Mouse (Mus musculus) intestine, embryonic 14.5 days (tissue): ENCODE data around the gene Ikzf2. TPM values are rescaled to one million over a fixed set of nuclear protein-coding genes. Genes with fewer than 3 reads are reported as not detected.

Experiments
- ATAC-seq: fragments of 200-750 bp; cut with Nextera tagmentation; replicated peaks from 2 replicates; pipeline ENCODE4 v1.8.0; 2017; ENCODE audit warnings: low read depth, moderate number of reproducible peaks, moderate TSS enrichment, moderate library complexity; ENCODE audit not compliant: low FRiP score, low TSS enrichment
- DNase-seq: peaks from one replicate; pipeline ENCODE4 v3.0.0-alpha.2; 2018; ENCODE audit warnings: low spot score
- H3K27ac ChIP-seq: fragments of 300-500 bp; sonication (generic); 2 replicates; pipeline ENCODE4 v1.5.1; 2014; ENCODE audit warnings: low read depth, mild to moderate bottlenecking, control low read depth
- H3K27me3 ChIP-seq: fragments of 300-500 bp; sonication (generic); replicated peaks from 2 replicates; pipeline ENCODE4 v1.6.1; 2014; ENCODE audit warnings: low read length, control low read depth; ENCODE audit not compliant: control insufficient read depth, insufficient read depth
- H3K36me3 ChIP-seq: fragments of 300-500 bp; sonication (generic); 2 replicates; pipeline ENCODE4 v1.6.1; 2014; ENCODE audit warnings: low read length, control low read depth; ENCODE audit not compliant: control insufficient read depth, insufficient read depth
- H3K4me1 ChIP-seq: fragments of 300-500 bp; sonication (generic); replicated peaks from 2 replicates; pipeline ENCODE4 v1.6.1; 2014; ENCODE audit warnings: low read length, control low read depth, mixed read lengths; ENCODE audit not compliant: control insufficient read depth, insufficient read depth
- H3K4me2 ChIP-seq: fragments of 300-500 bp; sonication (generic); 2 replicates; pipeline ENCODE4 v1.6.1; 2014; ENCODE audit warnings: low read length
- H3K4me3 ChIP-seq: fragments of 300-500 bp; sonication (generic); 2 replicates; pipeline ENCODE4 v1.5.1; 2014; ENCODE audit warnings: low read depth, low read length, control low read depth, mixed read lengths
- H3K9ac ChIP-seq: fragments of 300-500 bp; sonication (generic); 2 replicates; pipeline ENCODE4 v1.6.1; 2014; ENCODE audit warnings: mild to moderate bottlenecking, low read length
- H3K9me3 ChIP-seq: fragments of 300-500 bp; sonication (generic); 2 replicates; pipeline ENCODE4 v1.6.1; 2016; ENCODE audit warnings: low read length, control low read depth; ENCODE audit not compliant: control insufficient read depth
- WGBS: fragments of 180-500 bp; shearing (Covaris S2); extraction: QIAGEN DNeasy Blood & Tissue Kit; methylation state at CpG from one replicate; pipeline ENCODE4 v1.1.7; 2014; 5-methylcytosine and 5-hydroxymethylcytosine counted together
- polyA plus RNA-seq: library from polyadenylated mRNA; unstranded; fragments of >200 nt; fragmentation: Nextera tagmentation; extraction: Ambion mirVana; gene quantifications from 2 replicates; pipeline ENCODE4 v1.2.1, GENCODE M21; 2014

Ikzf2 gene
- polyA plus RNA-seq, 1 experiment from 2014 or later: 4.3 TPM

DNA sequence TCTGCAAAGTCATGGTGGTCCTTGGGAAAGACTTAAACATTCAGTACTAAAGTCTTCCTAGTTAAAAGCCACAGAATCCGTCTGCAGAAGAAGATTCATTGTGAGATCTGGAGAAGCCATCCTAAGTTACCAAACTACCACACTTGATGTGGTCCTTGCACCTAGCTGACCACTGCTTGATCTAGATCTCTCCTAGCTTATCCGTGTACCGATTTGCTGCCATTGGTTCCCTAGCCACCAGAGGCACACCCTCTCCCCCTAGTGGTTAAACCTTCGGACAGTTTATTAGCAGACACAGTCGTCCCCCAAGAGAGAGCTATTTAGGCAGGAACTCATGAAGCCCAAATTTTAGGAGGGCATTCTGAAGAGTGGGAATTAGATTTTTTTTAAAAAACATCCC, 1.9 kb upstream of the Ikzf2 start:
- under 1% methylated on average over 5 of the region's 5 CpGs for WGBS
- H3K9ac ChIP-seq: no peak overlapping the region
- no peaks in the 10 kb centered on the region for H3K27me3 ChIP-seq
- H3K4me1 ChIP-seq: 0 out of 2 replicates have a peak, but pooled peaks cover 12% of the 10 kb centered on the region
- H3K27ac ChIP-seq: no peak overlapping the region
- H3K9me3 ChIP-seq: no peaks in the 10 kb centered on the region
- no peaks in the 10 kb centered on the region for H3K36me3 ChIP-seq
- DNase-seq (no peak), ATAC-seq (no peak)
- H3K4me2 ChIP-seq: peak overlapping the region; percentile 30; the same call in 1 of the 2 replicates
- no peak overlapping the region for H3K4me3 ChIP-seq

DNA sequence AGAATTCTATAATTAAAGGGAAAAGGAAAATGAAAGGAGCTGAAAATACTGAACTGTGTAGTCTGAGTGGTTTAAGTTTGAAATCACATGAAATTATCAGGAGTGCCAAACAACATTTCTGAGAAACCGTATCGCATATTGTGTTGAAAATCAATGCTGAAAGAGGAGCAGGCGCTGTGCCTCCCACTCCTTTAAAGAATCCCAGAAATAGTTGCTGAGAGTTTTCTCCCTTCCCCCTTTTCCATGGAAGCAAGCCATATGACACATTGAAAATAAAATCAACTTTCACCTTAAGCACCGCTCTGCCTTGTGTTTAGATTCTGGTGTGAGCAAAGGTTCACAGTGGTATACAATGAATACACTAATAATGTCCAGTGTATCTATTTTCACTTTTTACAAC, 1.1 kb upstream of the Ikzf2 start:
- WGBS: 2% methylated on average over 4 of the region's 4 CpGs
- H3K4me1 ChIP-seq: 0 out of 2 replicates have a peak, but pooled peaks cover 12% of the 10 kb centered on the region
- no peaks in the 10 kb centered on the region for H3K36me3 ChIP-seq
- DNase-seq (no peak), ATAC-seq (no peak)
- H3K27me3 ChIP-seq: no peaks in the 10 kb centered on the region
- H3K27ac ChIP-seq: no peak overlapping the region
- no peaks in the 10 kb centered on the region for H3K9me3 ChIP-seq
- H3K9ac ChIP-seq: peak overlapping the region; percentile 71
- peak overlapping the region; percentile 57 for H3K4me2 ChIP-seq
- peak overlapping the region; percentile 77 for H3K4me3 ChIP-seq

DNA sequence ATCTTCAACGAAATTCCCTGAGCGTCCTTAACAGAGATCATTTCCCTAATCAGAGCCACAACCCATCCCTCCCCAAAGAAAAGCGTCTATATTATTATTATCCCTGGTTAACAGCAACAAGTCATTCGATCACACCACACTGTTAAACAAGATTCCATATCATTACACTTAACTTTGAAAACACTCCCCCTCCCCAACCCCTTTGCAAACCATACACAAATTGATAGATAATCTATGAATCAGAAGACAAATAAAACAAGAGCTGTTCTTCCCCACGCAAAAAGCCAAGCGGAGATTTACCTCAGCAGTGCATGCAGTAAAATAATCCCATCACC, 337 bp downstream of the Ikzf2 start:
- H3K4me3 ChIP-seq: peak overlapping the region; percentile 77
- H3K9me3 ChIP-seq: no peaks in the 10 kb centered on the region
- no peak for DNase-seq
- H3K4me1 ChIP-seq: 0 out of 2 replicates have a peak, but pooled peaks cover 12% of the 10 kb centered on the region
- peak overlapping the region; percentile 80 for H3K27ac ChIP-seq
- 1% methylated on average over 6 of the region's 6 CpGs for WGBS
- no peaks in the 10 kb centered on the region for H3K27me3 ChIP-seq
- peak overlapping the region; percentile 71 for H3K9ac ChIP-seq
- H3K4me2 ChIP-seq: peak overlapping the region; percentile 57
- ATAC-seq: no peak
- H3K36me3 ChIP-seq: no peaks in the 10 kb centered on the region

DNA sequence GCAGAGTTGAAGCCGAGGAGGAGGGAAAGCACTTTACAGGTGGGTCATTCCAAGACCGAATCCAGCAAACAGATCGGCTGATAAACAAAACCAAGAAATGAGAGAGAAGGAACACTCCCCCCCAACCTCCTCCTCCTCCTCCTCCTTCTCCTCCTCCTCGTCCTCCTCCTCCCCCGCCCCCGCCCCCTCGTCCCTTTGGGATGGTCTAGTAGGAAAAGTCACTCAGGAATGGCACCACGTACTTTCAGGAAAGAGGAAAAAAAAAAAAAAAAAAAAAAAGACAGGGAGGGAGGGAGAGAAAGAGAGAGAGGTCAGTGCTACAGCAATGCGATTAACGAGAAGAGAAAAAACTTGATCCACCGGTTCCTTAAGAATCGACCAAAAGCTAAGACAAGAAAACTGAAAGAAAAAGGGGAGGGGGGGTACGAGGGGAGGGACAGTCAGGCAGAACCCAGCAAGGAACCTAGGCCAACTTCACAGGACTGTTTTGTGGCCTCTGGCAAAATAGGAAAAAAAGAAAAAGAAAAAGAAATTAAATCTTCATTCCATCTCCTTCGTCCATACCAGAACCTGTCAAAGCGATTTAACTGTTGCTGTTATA, 1.1 kb downstream of the Ikzf2 start:
- ATAC-seq: peak; percentile 22; the same call in 1 of the 2 replicates
- Histone ChIP-seq H3K27ac (peak overlapping the region; percentile 47; the same call in 1 of the 2 replicates), H3K4me2 (peak overlapping the region; percentile 57)

DNA sequence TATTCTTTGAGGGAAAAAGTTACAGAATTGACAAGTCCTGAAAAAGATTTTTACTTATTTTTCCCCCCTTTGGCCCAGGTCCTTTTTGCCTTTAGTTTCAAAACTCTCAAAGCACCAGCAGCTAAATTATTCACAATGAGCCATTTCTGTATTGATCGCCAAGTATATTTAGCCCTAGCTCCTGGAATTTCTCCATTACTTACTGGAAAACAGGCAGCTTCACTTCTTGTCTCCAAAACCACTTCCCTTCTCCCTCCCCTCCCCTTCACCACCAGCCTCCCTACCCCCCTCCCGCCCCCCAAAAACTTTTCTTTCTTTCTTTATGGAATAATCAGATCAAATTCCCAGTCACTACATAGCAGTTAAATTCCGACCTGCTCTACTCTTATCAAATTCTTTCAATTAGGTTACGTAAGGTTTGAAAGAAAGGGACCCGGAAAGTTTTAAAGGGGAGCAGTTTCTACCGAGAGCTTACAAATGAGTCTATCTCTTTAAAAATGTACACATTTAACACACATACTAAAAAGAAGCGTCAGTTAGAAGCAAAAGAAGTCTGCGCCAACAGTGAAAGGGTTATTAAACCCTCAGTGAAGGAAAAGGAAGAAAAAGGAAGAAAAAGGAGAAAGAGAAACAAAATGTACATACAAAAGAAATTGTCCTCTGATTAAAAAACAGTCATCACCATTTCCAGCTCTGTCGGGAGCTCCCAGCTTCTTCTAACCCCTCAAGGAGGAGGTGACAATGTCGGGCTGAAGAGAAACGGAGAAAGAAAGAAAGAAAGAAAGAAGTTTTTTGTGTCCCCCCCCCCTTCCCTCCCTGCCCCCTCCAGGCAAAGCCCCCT, 1.8 kb downstream of the Ikzf2 start:
- H3K9me3 ChIP-seq: no peaks in the 10 kb centered on the region
- H3K27me3 ChIP-seq: no peaks in the 10 kb centered on the region
- 0 out of 2 replicates have a peak, but pooled peaks cover 12% of the 10 kb centered on the region for H3K4me1 ChIP-seq
- no peaks in the 10 kb centered on the region for H3K36me3 ChIP-seq
- ATAC-seq: no peak
- peak overlapping the region; percentile 48 for H3K9ac ChIP-seq
- WGBS: 1% methylated on average over 11 of the region's 11 CpGs
- peak overlapping the region; percentile 57 for H3K4me2 ChIP-seq
- peak overlapping the region; percentile 47; the same call in 1 of the 2 replicates for H3K27ac ChIP-seq
- peak; percentile 61 for DNase-seq
- H3K4me3 ChIP-seq: peak overlapping the region; percentile 77

More for the DNA sequence above, 1.1 kb downstream of the Ikzf2 start:
- Histone ChIP-seq H3K9me3 (no peaks in the 10 kb centered on the region), H3K9ac (peak overlapping the region; percentile 71), H3K4me1 (0 out of 2 replicates have a peak, but pooled peaks cover 12% of the 10 kb centered on the region), H3K36me3 (no peaks in the 10 kb centered on the region), H3K4me3 (peak overlapping the region; percentile 77), H3K27me3 (no peaks in the 10 kb centered on the region)
- DNase-seq: no peak
- WGBS: under 1% methylated on average over 12 of the region's 15 CpGs

DNA sequence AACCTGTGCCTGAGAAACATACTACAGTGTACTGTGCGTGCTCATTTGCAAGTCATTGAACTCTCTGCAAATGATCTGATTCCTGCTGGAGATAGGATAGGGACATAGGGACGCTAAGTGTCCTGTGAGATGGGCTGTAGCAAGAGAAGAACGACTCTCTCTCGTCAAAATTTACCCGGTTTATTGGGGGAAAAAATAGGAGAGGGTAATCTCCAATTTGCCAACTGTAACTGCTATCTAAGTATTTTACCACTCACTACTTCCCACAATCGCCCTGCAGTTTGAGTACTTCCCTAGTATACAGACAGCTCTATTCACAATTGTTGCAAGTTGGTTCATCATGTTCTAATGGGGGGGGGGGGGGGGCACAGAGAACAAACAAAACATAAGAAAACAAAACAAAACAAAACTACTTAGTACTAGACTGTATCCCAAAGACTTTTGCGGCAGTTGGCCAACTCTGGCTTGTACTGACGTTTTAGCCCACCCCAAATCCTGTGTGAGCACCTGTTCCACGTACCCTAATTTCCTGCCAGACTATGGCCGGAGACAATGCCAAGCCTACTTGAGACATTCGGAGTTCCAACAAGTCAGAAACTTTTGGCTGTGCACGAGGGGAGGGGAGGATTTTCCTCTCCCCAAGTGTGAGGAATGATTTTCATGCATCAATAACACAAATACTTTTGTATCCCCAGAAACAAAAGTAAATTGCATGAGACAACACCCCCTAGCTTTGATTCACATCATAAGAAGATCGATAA, 2.6 kb downstream of the Ikzf2 start:
- WGBS: 30% methylated on average over 13 of the region's 13 CpGs
- no peak for DNase-seq
- H3K9ac ChIP-seq: no peak overlapping the region
- peak overlapping the region; percentile 57 for H3K4me2 ChIP-seq
- peak overlapping the region; percentile 77 for H3K4me3 ChIP-seq
- H3K36me3 ChIP-seq: no peaks in the 10 kb centered on the region
- H3K4me1 ChIP-seq: 0 out of 2 replicates have a peak, but pooled peaks cover 12% of the 10 kb centered on the region
- no peaks in the 10 kb centered on the region for H3K9me3 ChIP-seq
- H3K27ac ChIP-seq: no peak overlapping the region
- ATAC-seq: no peak
- no peaks in the 10 kb centered on the region for H3K27me3 ChIP-seq

DNA sequence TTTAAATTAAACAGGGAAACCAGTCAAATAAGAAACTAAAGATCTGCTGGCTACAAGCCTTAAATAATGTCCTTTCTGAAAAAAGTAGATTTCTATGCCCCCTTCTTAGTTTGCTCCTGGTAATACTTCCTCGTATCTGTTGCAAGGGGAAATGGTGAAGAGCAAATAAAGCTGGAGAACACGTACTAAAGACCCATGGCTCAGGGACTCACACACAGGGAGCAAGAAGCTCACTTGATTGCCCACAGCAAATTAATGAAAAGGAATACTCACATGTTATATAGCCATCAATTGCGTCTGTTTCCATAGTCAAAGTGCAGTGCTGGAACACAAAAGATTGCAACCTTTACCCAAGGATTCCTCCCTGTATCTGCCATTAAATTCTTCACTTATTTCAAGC, 3.2 kb downstream of the Ikzf2 start:
- Histone ChIP-seq H3K4me2 (peak overlapping the region; percentile 57; the same call in 1 of the 2 replicates), H3K4me3 (no peak overlapping the region), H3K9me3 (no peaks in the 10 kb centered on the region), H3K27ac (no peak overlapping the region), H3K27me3 (no peaks in the 10 kb centered on the region), H3K4me1 (0 out of 2 replicates have a peak, but pooled peaks cover 9% of the 10 kb centered on the region), H3K36me3 (no peaks in the 10 kb centered on the region), H3K9ac (no peak overlapping the region)
- ATAC-seq (no peak), DNase-seq (no peak)
- 58% methylated on average over 3 of the region's 3 CpGs for WGBS

DNA sequence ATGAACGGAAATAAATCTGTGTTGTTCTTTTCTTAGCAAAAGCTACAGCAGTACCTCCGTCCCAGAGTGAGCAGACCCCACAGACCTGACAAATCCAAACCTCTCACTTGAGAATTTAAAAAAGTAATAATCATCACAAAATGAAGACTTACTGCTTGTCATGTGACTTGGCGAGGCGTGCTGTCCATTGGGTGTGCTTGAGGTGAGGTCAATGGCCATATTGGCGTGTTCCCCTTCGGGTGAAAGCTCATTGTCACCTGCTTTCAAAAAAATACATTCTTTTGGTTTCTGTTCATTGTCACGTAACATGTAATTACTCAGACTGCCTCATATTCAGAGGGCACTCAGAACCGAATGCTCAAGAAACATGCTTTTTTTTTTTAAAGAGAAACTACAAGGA, 4.0 kb downstream of the Ikzf2 start:
- Histone ChIP-seq H3K4me2 (no peak overlapping the region), H3K36me3 (no peaks in the 10 kb centered on the region), H3K27me3 (no peaks in the 10 kb centered on the region), H3K9me3 (no peaks in the 10 kb centered on the region), H3K4me1 (0 out of 2 replicates have a peak, but pooled peaks cover 4% of the 10 kb centered on the region), H3K4me3 (no peak overlapping the region), H3K9ac (no peak overlapping the region), H3K27ac (no peak overlapping the region)
- no peak for DNase-seq
- WGBS: 81% methylated on average over 8 of the region's 8 CpGs
- ATAC-seq: no peak
